Mouse (Mus musculus) liver, embryonic 15.5 days (tissue): ENCODE results near the gene Retnla. TPM values are rescaled to one million over a fixed set of nuclear protein-coding genes. Genes with fewer than 3 reads are reported as not detected.

Experiments
- ATAC-seq: fragments of 200-750 bp; cut with Nextera tagmentation; 2 replicates; pipeline ENCODE4 v1.8.0; 2017; ENCODE audit warnings: moderate number of reproducible peaks, mild to moderate bottlenecking, moderate library complexity; ENCODE audit not compliant: insufficient read depth
- H3K27ac ChIP-seq: fragments of 300-500 bp; sonication (generic); replicated peaks from 2 replicates; pipeline ENCODE4 v1.5.1; 2015; ENCODE audit warnings: mild to moderate bottlenecking, inconsistent platforms
- H3K27me3 ChIP-seq: fragments of 300-500 bp; sonication (generic); 2 replicates; pipeline ENCODE4 v1.6.1; 2015; ENCODE audit warnings: mild to moderate bottlenecking, inconsistent platforms
- H3K36me3 ChIP-seq: fragments of 300-500 bp; sonication (generic); replicated peaks from 2 replicates; pipeline ENCODE4 v1.6.1; 2015; ENCODE audit warnings: moderate library complexity, mild to moderate bottlenecking, inconsistent platforms
- H3K4me1 ChIP-seq: fragments of 300-500 bp; sonication (generic); replicated peaks from 2 replicates; pipeline ENCODE4 v1.6.1; 2015; ENCODE audit warnings: inconsistent platforms
- H3K4me2 ChIP-seq: fragments of 300-500 bp; sonication (generic); 2 replicates; pipeline ENCODE4 v1.6.1; 2015; ENCODE audit warnings: moderate library complexity, mild to moderate bottlenecking, inconsistent platforms
- H3K4me3 ChIP-seq: fragments of 300-500 bp; sonication (generic); replicated peaks from 2 replicates; pipeline ENCODE4 v1.5.1; 2015; ENCODE audit warnings: mild to moderate bottlenecking, inconsistent platforms
- H3K9ac ChIP-seq: fragments of 300-500 bp; sonication (generic); 2 replicates; pipeline ENCODE4 v1.6.1; 2015; ENCODE audit warnings: moderate library complexity, mild to moderate bottlenecking, inconsistent platforms
- H3K9me3 ChIP-seq: fragments of 300-500 bp; sonication (generic); replicated peaks from 2 replicates; pipeline ENCODE4 v1.6.1; 2016; ENCODE audit warnings: inconsistent platforms
- WGBS: fragments of 180-500 bp; shearing (Covaris S2); methylation state at CpG from one replicate; pipeline ENCODE4 v1.1.7; 2015; ENCODE audit warnings: mixed read lengths; ENCODE audit not compliant: insufficient replicate concordance; 5-methylcytosine and 5-hydroxymethylcytosine counted together
- polyA plus RNA-seq: library from polyadenylated mRNA; unstranded; fragments of >200 nt; fragmentation: Nextera tagmentation; extraction: Ambion mirVana; gene quantifications from 2 replicates; pipeline ENCODE4 v1.2.1, GENCODE M21; 2015

Gene Retnla
- not detected in 2 replicates for polyA plus RNA-seq

DNA sequence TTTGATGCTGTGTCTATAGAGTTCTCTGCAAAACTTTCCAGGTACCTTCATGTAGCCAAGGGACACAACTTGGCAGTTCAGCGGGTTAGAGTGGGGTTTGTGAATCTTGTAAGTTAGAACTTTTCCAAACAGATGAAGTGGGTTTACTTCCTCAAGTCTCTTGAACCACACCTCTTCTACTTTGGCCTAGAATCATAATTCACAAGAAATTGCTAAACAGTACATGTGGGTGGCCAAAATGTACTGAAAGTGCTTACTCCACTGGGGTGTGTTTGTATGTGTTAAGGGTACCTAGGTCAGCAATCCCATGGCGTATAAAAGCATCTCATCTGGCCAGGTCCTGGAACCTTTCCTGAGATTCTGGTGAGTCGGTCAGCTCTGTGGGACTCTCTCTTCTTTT is at the start of gene Retnla:
Retnla (plus strand) TSS at position 286 of the 400 bp plus-strand sequence.
- 60% methylated on average over 3 of the region's 3 CpGs for WGBS
- H3K9ac ChIP-seq = no peak within 1 kb of the TSS

DNA sequence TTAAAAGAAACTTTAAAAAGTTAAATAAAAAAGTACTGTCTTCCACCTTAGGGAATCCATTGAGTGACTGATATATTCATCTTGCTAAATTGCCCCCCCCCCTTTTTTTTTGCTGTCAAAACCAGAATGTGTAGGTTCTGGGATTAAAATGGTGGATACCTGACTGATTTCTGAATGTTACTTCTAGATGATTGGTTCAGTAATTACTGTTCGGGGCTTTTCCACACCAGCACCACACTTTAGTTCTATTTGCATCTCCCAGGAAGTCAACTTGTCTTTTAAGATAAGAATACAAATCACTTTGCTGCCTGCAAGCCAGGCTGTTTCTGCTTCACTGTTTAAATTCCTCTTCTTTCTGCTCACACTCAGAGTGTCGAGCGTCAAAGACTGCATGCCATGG is 44.1 kb upstream of the Retnla start:
- H3K9ac ChIP-seq = no peak overlapping the region
- WGBS = 24% methylated on average over 3 of the region's 3 CpGs

More for the DNA sequence above, at the start of gene Retnla:
- H3K36me3 ChIP-seq = no peaks in the 10 kb centered on the region
- no peaks in the 10 kb centered on the region for H3K27me3 ChIP-seq
- H3K4me3 ChIP-seq = no peak within 1 kb of the TSS
- H3K27ac ChIP-seq = no peak within 1 kb of the TSS
- H3K9me3 ChIP-seq = no peaks in the 10 kb centered on the region
- no peak within 1 kb of the TSS for H3K4me2 ChIP-seq
- no peaks in the 10 kb centered on the region for H3K4me1 ChIP-seq
- ATAC-seq = no peak

DNA sequence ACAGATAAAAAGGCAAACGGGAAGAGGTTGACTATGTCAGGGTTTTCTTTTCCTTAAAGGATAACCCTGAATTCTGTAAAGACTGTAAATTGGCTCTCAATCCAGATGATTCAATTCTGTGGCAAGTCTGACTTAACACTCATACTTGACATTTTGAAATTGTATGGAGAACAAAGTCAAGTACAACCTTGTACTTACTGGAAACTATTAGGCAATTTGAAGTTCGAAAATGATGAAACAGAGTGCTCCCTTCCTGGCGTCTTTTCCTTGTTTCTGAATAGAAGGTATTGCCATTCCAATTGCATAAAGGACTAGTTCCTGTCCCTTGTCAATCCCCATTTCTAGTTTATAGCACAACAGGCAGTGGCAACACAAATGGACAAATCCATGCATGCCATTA is 42.9 kb upstream of the Retnla start:
- no peak overlapping the region for H3K9ac ChIP-seq
- H3K27ac ChIP-seq = no peak overlapping the region
- 54% methylated on average over 3 of the region's 3 CpGs for WGBS
- no peaks in the 10 kb centered on the region for H3K9me3 ChIP-seq
- H3K36me3 ChIP-seq = no peaks in the 10 kb centered on the region
- no peaks in the 10 kb centered on the region for H3K27me3 ChIP-seq
- ATAC-seq = no peak
- no peaks in the 10 kb centered on the region for H3K4me1 ChIP-seq
- H3K4me3 ChIP-seq = no peak overlapping the region
- no peak overlapping the region for H3K4me2 ChIP-seq

More for the DNA sequence above, 44.1 kb upstream of the Retnla start:
- Histone ChIP-seq H3K27me3 (no peaks in the 10 kb centered on the region), H3K36me3 (no peaks in the 10 kb centered on the region), H3K4me1 (no peaks in the 10 kb centered on the region), H3K9me3 (no peaks in the 10 kb centered on the region), H3K27ac (no peak overlapping the region), H3K4me2 (no peak overlapping the region), H3K4me3 (no peak overlapping the region)
- no peak for ATAC-seq

DNA sequence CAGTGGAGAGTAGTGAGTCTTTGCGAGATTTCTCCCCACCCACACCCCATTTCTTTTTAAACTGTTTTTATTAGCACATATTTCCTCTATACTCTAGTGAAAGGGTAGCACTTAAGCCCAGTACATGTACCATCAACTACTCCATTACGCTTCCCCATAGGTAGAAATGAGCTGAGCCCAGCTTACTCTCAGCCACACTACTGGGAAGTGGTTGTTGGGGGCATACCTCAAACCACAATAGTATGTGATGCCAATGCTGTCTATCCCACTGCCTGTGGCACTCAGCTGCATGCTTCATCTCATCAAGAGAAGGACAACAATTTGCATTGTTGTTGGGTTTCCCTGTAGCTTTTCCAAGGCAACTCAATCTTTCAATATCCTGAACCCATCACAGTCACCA is 41.4 kb upstream of the Retnla start:
- no peak overlapping the region for H3K4me2 ChIP-seq
- no peak overlapping the region for H3K4me3 ChIP-seq
- H3K27ac ChIP-seq = no peak overlapping the region
- H3K9me3 ChIP-seq = no peaks in the 10 kb centered on the region
- H3K36me3 ChIP-seq = no peaks in the 10 kb centered on the region
- no peaks in the 10 kb centered on the region for H3K4me1 ChIP-seq
- H3K27me3 ChIP-seq = no peaks in the 10 kb centered on the region
- no peak overlapping the region for H3K9ac ChIP-seq
- ATAC-seq = no peak
- 48% methylated on average over 2 of the region's 2 CpGs for WGBS

DNA sequence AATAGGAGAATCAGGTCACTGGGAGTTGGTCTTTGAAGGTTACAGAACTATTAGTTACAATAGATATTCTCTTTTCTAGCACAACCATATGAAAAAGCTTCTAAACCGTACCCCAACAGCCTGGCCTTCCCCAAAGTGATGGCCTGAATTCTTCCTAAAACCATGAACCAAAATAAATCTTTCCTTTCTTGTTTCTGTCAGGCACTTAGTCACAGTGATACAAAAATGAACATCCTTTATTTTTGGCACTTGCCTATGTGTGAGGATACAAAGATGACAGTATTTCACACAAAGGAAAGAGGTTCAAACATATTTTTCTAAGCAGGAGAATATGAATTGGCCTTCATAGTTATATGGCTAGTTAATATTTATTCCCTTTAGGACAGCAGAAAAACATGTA is 36.9 kb upstream of the Retnla start:
- Histone ChIP-seq H3K27me3 (no peaks in the 10 kb centered on the region), H3K9me3 (no peaks in the 10 kb centered on the region), H3K4me3 (no peak overlapping the region), H3K27ac (no peak overlapping the region), H3K4me2 (no peak overlapping the region), H3K9ac (no peak overlapping the region), H3K4me1 (no peaks in the 10 kb centered on the region), H3K36me3 (no peaks in the 10 kb centered on the region)
- ATAC-seq = no peak
- WGBS = 49% methylated on average over 1 of the region's 1 CpGs

DNA sequence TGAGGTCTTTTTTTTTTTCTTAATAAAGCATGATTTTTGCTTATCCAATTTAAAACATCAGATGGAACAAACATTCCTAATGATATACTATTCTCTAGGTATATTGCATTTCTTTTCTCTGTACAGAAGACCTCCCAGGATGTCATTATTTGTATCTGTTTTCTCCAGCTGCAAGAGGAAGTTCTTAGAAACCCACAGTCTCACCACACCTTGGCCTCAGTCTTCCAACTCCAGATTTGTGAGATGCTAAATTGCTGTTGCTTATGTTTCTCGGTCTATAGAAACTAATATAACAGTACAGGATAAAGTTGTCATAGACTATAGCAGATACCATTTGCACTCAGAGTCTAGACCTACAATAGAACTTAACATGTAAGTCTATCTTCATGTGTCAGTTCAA is 35.8 kb upstream of the Retnla start:
- Histone ChIP-seq H3K9ac (no peak overlapping the region), H3K4me3 (no peak overlapping the region), H3K27me3 (no peaks in the 10 kb centered on the region), H3K4me1 (no peaks in the 10 kb centered on the region), H3K27ac (no peak overlapping the region), H3K9me3 (no peaks in the 10 kb centered on the region), H3K36me3 (no peaks in the 10 kb centered on the region), H3K4me2 (no peak overlapping the region)
- no peak for ATAC-seq
- 34% methylated on average over 1 of the region's 1 CpGs for WGBS

DNA sequence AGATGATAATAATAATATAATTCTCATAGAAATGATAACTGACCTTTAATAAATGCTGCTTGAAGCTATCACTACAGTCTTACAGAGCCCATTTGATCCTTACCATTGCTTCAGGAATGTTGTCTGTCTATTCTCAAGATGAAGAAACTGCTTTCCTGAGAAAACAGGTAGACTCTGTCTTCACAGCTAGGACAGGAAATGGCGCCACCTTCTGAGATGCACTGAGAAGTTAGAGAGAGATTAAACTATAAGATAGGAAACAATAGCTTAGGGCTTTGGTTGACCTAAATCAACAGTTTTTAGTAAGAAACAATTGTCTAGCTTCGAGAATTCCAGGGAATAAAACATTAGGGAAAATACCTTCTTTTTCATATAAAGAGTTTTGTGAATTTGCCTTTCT is 33.0 kb upstream of the Retnla start:
- Histone ChIP-seq H3K27me3 (no peaks in the 10 kb centered on the region), H3K4me1 (no peaks in the 10 kb centered on the region), H3K9me3 (no peaks in the 10 kb centered on the region), H3K9ac (no peak overlapping the region), H3K27ac (no peak overlapping the region), H3K4me3 (no peak overlapping the region), H3K4me2 (no peak overlapping the region), H3K36me3 (no peaks in the 10 kb centered on the region)
- WGBS = 38% methylated on average over 2 of the region's 2 CpGs
- ATAC-seq = no peak

DNA sequence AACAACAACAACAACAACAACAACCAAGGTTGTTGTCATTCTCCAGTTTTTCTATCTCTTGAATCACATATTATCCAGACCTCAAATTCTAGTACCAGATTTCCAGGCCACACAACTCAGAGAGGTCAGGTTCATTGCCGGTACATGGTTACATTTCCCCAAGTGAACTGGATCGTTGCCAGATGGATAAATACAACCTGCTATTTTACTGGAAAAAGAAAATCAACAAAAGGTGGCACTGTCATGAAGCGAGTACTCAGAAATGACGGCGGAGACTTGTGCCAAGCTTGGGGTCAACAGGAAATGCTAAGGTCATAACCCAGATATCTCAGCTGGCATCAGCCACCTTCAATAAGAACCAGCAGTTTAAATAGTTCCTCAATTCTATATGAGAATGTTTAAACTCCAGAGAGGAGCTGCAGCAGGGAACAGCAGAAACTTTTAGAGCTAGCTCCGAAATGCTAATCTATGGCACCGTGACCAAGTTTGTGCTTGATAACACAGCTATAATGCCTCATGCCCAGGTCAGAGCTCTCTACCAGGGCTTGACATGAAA is 30.4 kb upstream of the Retnla start:
- 61% methylated on average over 7 of the region's 7 CpGs for WGBS
- Histone ChIP-seq H3K36me3 (no peaks in the 10 kb centered on the region), H3K4me3 (no peak overlapping the region), H3K9ac (no peak overlapping the region), H3K4me1 (no peaks in the 10 kb centered on the region), H3K27me3 (no peaks in the 10 kb centered on the region), H3K4me2 (no peak overlapping the region), H3K27ac (no peak overlapping the region), H3K9me3 (no peaks in the 10 kb centered on the region)
- no peak for ATAC-seq

DNA sequence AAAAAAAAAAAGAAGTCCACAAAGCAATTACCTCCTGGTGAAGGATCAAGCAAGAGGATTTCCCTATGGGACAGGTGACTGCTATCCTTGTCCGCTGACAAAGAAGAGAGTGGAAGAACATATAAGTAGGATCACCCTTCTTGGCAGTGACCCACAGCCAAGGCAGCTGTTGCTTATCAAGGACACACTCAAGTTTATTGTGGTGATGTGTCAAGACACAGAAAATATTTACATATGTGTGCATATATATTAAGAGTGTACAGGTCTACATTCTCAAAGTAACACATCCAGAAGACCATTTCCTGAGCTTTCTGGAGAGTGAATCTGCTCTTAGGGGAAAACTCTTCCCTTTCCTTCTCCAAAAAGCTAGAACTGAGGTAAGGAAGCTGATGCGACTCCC is 25.7 kb upstream of the Retnla start, which contains the start of gene Retnlb:
Retnlb (plus strand) TSS at position 162 of the 400 bp plus-strand sequence.
- 77% methylated on average over 2 of the region's 2 CpGs for WGBS

DNA sequence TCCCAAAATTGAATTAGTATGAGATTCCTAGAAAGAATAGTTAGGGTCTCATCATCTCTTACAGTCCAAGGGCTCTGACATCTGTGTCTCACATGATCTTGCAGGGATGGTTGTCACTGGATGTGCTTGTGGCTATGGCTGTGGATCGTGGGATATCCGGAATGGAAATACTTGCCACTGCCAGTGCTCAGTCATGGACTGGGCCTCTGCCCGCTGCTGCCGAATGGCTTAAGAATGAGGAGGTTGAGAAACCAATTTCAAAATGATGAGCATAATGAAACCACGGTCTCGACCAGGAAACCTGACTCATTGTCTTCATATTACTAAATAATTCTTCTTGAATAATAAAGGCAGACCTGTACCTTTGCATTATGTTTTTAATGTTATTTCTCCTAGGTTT is 23.8 kb upstream of the Retnla start:
- no peaks in the 10 kb centered on the region for H3K36me3 ChIP-seq
- H3K4me2 ChIP-seq = no peak overlapping the region
- no peak overlapping the region for H3K4me3 ChIP-seq
- no peak overlapping the region for H3K9ac ChIP-seq
- H3K27me3 ChIP-seq = no peaks in the 10 kb centered on the region
- 65% methylated on average over 6 of the region's 6 CpGs for WGBS
- no peak overlapping the region for H3K27ac ChIP-seq
- no peaks in the 10 kb centered on the region for H3K4me1 ChIP-seq
- no peak for ATAC-seq
- H3K9me3 ChIP-seq = no peaks in the 10 kb centered on the region

More for the DNA sequence above, 25.7 kb upstream of the Retnla start, which contains the start of gene Retnlb:
- ATAC-seq = no peak
- no peak within 1 kb of the TSS for H3K27ac ChIP-seq
- H3K9me3 ChIP-seq = no peaks in the 10 kb centered on the region
- no peaks in the 10 kb centered on the region for H3K27me3 ChIP-seq
- no peak within 1 kb of the TSS for H3K4me3 ChIP-seq
- H3K36me3 ChIP-seq = no peaks in the 10 kb centered on the region
- H3K9ac ChIP-seq = no peak within 1 kb of the TSS
- no peak within 1 kb of the TSS for H3K4me2 ChIP-seq
- no peaks in the 10 kb centered on the region for H3K4me1 ChIP-seq

DNA sequence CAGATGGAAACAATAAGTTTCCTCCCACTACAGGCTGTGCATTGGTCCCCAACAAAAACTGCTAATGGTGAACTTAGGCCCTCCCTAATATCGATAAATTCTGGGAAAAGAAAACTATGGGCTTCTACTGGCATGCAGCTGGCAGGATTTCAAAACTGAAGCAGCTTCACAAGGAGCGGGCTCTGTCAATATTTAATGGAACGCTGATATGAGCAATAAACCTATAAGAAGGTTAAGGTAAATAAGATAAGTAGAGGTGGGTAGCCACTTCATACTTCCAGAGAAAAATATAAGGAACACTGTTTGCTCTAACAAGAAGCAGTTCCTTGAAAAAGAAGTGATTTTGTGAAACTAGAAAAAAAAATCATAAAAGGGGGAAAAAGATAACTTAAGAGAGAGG is 15.9 kb upstream of the Retnla start:
- H3K36me3 ChIP-seq = no peaks in the 10 kb centered on the region
- no peak overlapping the region for H3K9ac ChIP-seq
- no peak overlapping the region for H3K4me2 ChIP-seq
- H3K4me1 ChIP-seq = no peaks in the 10 kb centered on the region
- no peak overlapping the region for H3K4me3 ChIP-seq
- no peaks in the 10 kb centered on the region for H3K27me3 ChIP-seq
- no peak overlapping the region for H3K27ac ChIP-seq
- ATAC-seq = no peak
- 62% methylated on average over 3 of the region's 3 CpGs for WGBS
- H3K9me3 ChIP-seq = no peaks in the 10 kb centered on the region

DNA sequence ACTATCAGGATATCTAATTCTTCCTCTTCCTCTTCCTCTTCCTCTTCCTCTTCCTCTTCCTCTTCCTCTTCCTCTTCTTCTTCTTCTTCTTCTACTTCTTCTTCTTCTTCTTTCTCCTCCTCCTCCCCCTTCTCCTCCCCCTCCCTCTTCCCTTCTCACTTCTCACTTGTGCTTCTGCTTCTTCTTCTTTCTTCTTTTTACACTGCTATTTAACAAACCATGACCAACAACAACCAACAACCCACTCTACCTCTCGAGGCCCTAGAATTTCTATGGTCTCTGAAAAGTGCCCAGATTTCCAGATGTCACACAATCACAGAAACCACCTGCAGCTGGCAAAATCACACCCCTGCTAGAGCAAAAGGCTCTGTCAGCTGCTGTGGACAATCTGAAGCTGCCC is 14.7 kb upstream of the Retnla start:
- Histone ChIP-seq H3K27ac (no peak overlapping the region), H3K4me1 (no peaks in the 10 kb centered on the region), H3K4me2 (no peak overlapping the region), H3K9ac (no peak overlapping the region), H3K4me3 (no peak overlapping the region), H3K9me3 (no peaks in the 10 kb centered on the region), H3K27me3 (no peaks in the 10 kb centered on the region), H3K36me3 (no peaks in the 10 kb centered on the region)
- WGBS = 36% methylated on average over 1 of the region's 1 CpGs
- ATAC-seq = no peak
